Mouse (Mus musculus): ENCODE measurements at regions not wholly inside any gene's neighbourhood (a gene's known extent, or its start where the extent isn't known, plus 50 kb on each side); places are given as distances from the start of the nearest gene placed in this dataset.
A peak's percentile ranks its signal among the peaks of the same experiment; 100 is the strongest.

- DNase-seq (ENCODE audit: extremely low spot score): no peak
These were observed 354.6 kb upstream of the Car10 start for GRCm38 (mm10) chr11:92743191-92743590.

DNA sequence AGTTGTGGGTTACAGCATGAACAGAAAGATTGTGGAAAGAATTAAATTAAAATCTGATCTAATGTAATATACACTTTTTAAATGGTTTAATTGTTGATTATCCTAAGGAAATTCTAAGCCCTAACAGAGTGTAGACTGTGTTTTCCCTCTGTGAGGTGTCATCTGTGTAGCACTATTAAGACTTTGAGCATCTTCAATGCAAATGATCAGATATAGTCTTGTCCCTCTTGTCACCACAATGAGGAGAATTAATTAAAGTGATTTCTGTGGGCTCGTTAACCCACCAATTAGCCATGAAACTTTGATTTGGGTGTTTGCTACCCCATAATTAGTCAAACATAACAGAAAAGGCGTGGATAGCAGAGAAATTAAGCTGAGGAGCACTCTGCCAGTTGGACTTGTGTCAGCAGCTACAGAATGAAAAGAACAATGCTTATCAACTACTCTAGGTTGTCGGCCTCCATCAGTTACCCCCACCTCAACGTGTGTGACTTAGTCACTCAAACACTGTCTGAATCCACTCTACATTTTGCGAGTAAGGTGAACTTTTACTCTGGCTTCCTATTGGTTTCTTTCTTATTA, 339.4 kb upstream of the Car10 start:
- DNase-seq (ENCODE audit: extremely low spot score): no peak

DNA sequence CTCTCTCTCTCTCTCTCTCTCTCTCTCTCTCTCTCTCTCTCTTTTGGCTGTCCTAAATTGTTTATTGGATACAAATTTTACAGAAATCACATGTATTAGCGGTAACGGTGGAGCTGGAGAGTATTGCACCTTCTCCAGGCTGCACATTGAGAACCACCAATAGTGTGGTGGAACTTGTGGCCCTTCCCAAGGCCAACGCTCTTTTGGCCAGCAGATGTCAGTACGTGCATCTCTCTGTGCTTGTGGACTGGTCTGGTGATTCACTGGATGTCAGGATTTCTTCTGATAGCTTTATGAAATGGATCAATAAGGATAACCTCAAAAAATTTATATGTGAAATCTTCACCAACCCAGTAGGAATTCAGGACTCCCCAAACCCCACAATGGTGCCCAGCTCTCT, 327.9 kb upstream of the Car10 start:
- no peak for DNase-seq (ENCODE audit: extremely low spot score)

DNA sequence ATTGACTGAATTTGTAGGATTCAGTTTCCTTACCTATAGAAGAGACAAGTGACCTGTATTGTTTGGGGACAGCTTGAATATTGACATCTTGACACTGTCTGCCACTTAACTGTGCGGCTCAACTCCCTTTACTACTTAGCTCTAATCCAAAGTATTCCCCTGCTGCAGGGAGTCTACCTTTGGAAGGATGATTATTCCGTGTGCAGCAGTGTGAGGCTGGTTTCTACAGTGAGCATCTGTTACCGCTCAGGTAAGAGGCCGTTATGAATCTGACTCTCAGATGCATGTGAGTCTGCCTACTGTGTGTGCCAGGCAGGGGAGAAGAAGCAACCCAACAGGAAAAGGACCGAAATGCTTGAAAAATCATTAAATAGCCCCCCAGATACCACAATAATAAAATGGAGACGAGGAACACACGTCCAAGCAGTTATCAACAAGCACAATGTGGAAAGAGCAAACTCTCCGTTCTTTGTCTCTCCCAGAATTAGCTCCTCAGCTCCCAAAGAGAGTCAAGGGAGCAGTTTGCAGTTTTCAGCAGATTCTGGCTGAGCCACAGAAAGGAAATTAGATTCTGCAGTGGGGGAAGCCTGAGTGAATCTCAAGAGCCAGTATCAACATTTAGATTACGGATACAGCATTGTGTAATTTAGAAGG, 324.8 kb upstream of the Car10 start:
- no peak for DNase-seq (ENCODE audit: extremely low spot score)

DNA sequence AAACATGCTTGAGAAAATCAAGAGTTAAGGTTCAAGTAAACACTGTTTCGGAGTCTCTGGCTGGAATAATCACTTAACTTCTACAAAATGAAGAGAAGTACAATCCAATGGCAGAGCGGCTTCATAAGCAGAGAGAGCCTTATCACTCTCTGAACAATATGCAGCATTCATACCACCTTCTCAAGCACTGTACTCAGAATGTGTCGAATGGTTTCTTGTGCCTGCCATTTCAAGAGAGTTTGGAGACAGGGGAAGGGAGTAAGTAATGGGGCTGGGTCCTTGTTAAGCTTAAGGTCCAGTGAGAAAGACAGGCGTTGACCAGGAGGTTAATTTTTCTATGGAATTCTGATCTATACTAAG, 324.3 kb upstream of the Car10 start:
- DNase-seq (ENCODE audit: extremely low spot score): no peak

- peak; percentile 20 for DNase-seq (ENCODE audit: extremely low spot score)
These were observed 323.0 kb upstream of the Car10 start for GRCm38 (mm10) chr11:92774780-92775179.

- no peak for DNase-seq (ENCODE audit: extremely low spot score)
These were observed 298.6 kb upstream of the Car10 start for GRCm38 (mm10) chr11:92799267-92799666.
